Mouse (Mus musculus) mouse embryonic stem cell (cell line): Measurements from ENCODE around the gene Nkain1.

Experiments used
- in situ Hi-C, 2 experiments: fragments of 300-500 bp; cut with MboI; formaldehyde crosslinking; loops; 1 replicate in 1 of 2; 3 replicates in 1 of 2; pipeline ENCODE4 v1.14.3; 2019 to 2020; ENCODE audit warnings: low sequenced_read_pairs in 2 of 2, low pct_unique_long_range_greater_than_20kb in 1 of 2, mixed read lengths in 1 of 2; ENCODE audit not compliant: unreplicated experiment in 1 of 2

Gene Nkain1

DNA sequence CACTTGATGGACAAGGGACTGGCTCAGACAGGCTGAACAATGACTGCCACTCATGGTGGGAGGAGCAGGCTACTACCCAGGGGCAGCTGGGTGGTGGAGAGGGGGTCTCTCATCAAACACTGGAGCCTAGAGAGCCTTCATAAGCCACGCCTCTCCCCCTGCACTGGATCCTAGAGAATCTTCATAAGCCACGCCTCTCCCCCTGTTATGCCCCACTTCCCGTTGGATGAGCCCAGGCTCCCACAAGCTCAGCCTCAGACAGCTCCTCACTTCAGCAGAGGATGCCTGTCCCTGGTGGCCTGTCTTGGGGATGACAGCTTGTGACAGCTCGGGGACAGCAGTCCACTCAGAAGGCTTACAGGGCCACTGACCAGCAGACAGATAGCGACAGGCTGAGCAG lies 17.7 kb downstream of the Nkain1 start:
- in situ Hi-C loops = no loop called here

- in situ Hi-C loops = no loop called here
Measured at GRCm38 (mm10) chr4:130553121-130553448, 20.9 kb downstream of the Nkain1 start.

DNA sequence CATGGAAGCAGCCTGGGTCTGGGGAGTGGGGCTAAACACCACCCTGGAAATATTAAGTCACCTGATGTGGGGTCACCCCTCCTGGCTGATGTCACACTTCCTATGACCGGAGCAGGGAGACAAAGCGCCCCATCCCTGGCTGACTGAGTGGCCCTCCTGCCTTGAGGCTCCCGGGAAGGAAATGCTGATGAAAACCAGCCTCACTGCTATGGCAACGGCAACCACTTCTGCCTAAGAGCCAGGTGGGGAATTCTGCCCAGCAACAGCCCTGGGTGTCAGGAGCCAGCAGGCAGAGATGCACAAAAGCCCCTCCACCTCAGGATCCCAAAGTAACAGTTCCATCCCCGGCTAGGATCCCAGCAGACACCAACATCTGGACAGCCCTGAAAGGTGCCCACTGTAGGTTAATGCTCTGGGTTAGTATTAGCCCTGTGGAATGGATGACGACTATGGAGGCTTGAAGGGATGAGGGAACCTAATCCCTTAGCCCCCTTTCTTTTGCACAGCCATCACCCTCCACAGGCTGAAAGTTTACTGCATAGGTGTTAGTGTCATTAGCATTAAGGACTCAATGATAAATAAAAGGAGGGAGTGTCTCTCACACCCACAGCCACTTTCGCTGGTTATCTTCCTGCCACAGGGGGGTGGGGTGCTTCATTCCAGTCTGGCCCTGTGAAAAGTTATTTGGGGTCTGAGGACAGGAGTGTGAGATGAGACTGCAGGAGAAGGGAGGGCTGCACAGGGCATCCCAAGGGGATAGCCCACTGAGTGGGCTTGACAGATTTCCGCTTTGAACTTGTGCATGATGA lies 21.5 kb downstream of the Nkain1 start:
- in situ Hi-C loops = no loop called here

GRCm38 (mm10) chr4:130550511-130550910 lies 23.5 kb downstream of the Nkain1 start:
- in situ Hi-C loops = no loop called here

DNA sequence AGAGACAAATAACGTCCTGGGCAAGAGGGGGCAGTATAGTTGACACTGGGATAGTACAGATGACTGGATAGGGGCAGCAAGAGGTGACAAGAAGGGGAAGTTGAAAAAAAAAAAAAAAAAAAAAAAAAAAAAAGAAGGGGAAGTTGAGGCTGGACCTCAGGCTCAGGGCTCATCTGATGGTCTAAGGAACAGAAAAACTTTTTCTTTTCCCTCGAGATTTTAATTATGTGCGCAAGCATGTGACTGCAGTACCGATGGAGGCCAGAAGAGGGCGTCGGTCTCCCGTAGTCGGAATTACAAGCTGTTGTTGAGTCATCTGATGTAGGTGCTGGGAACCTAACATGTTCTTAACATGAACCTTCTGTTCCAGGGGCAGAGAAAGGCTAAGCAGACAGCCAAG lies 24.8 kb downstream of the Nkain1 start:
- in situ Hi-C loops = no loop called here

GRCm38 (mm10) chr4:130546798-130547562 lies 27.0 kb downstream of the Nkain1 start:
- in situ Hi-C loops = no loop called here

GRCm38 (mm10) chr4:130544392-130544791 lies 29.6 kb downstream of the Nkain1 start:
- in situ Hi-C loops = no loop called here

DNA sequence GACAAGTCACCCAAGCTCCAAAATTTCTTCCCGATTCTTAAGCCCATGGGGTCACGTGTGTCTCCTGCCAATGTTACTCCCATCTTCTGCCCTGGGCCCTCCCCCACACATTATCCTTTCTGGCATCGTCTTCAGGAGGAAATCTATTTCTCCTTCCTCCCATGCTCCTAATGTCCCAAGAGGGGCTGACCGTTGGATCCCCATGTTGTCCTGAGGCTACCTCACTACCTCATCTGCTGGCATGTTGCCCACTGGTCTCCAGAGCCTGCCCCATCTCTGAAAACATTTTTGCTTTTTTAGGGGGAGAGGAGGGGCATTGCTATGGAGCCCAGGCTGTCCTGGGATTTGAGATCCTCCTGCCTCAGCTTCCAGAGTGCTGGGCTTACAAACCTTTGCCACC lies 30.9 kb downstream of the Nkain1 start:
- in situ Hi-C loops = no loop called here

GRCm38 (mm10) chr4:130540831-130541230 lies 33.1 kb downstream of the Nkain1 start:
- in situ Hi-C loops = no loop called here

DNA sequence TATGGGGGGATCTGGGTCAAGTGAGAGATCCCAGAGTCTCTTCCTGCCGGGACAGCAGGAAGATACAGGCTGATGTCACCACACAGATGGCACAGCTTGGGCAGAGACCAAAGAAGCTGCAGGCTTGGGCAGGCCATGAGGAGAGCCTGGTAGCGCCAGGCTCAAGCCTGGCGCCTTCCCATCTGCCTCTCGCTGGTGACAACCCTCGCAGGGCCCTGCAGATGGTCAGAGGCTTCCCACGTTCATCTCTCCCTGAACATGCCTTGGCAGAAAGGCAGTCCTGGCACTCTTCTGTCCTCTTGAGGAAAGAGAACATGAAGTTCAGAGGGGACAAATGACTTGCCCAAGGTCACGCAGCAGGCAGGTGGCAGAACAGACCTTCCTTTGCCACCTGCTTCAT lies 34.3 kb downstream of the Nkain1 start:
- in situ Hi-C loops = no loop called here

DNA sequence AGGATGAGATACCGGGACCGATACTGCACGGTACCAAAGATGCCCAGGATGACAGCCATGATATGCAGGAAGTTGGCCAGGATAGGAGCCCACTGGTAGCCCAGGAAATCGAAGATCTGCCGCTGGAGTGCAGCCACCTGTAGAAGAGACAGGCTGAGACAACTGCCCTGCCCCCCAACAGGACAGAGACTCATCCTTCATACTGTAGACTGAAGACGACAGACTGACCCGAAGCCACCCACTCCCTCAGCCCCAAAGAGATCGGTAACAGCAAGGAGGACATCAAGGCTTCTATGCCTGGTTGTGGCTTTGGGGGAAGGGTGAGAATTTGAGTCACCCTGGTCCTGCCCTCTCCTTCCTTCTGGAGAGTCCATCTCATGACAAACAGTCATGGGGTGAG lies 34.9 kb downstream of the Nkain1 start:
- in situ Hi-C loops = no loop called here

DNA sequence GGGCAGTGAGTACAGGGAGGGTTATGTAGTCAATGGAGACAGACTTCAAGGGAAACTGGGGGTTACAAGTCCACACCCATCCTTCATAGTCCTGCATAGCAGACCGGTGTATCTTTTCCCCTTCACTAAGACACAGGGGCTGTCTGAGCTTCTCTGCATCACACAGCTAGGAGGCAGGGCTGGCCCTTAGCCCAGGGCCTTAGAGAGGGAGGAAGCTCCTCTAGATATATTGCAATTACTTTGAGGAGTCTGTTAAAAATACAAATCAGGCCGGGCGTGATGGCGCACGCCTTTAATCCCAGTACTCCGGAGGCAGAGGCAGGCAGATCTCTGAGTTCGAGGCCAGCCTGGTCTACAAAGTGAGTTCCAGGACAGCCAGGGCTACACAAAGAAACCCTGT lies 36.6 kb downstream of the Nkain1 start:
- in situ Hi-C loops = no loop called here

GRCm38 (mm10) chr4:130535789-130536188 lies 38.2 kb downstream of the Nkain1 start:
- in situ Hi-C loops = no loop called here

DNA sequence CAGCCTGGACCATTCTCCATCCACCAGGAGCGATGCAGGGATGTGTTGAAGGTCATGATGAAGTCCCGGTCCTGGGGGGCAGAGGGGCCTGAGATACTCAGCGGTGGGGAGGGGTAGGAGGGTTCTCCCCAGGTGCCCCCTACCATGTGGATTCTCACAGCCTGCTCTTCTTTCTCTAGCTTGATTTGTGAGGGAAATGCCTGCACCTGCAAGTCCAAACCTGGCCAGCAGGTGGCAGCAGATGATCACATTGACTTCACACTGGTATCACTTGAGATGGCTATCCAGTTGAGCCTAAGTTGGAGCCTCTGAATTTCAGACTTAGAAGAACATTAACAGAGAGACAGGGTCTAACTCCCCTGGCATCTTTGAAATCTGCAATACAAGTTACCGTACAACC lies 40.0 kb downstream of the Nkain1 start:
- in situ Hi-C loops = no loop called here

GRCm38 (mm10) chr4:130532347-130532746 lies 41.6 kb downstream of the Nkain1 start:
- in situ Hi-C loops = no loop called here

DNA sequence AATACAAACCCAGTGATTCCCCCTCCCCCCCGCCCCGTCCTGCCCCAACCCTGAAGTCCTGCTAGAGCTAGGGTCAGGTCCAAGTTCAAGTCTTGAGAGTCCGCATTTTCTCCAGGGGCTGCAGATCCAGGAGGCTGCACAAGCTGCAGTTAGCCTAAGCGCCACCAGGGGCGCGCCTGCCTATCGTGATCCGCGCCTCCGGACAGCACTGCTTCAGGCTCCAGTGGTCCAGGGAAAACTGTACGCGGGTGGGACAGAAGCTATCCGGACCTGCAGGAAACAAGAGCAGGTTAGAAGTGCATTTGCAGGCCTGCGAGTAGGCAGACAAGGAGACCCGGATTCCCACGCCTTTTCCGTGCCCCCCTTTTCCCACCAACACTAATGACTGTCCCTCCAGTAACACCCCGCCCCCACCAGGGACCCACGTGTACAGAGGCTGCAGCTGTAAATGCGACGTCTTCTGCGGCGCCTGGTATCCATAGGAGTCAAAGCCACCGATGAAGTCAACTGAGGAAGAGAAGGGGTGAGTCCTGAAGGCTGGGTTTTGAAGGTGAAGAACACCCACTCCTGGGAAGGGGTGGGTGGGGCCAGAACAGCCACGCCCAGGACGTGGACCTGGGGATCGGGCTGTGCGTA lies 42.2 kb downstream of the Nkain1 start:
- in situ Hi-C loops = no loop called here

DNA sequence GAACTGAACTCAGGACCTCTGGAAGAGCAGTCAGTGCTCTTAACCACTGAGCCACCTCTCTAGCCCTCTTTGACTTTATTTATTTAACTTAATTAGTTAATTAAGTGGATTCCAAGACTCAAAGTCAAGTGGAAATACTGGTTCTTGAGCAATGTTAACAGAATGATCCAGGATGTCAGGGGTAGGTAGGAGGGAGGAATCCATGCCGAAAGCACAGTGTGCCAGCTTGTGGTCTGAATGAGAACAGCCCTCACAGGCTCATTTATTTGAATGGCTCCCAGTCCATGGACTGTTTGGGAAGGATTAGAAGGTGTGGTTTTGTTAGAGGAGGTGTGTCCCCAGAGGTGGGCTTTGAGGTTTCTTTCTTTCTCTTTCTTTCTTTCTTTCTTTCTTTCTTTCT lies 46.2 kb downstream of the Nkain1 start:
- in situ Hi-C loops = no loop called here

GRCm38 (mm10) chr4:130525041-130525440 lies 48.9 kb downstream of the Nkain1 start:
- in situ Hi-C loops = no loop called here

DNA sequence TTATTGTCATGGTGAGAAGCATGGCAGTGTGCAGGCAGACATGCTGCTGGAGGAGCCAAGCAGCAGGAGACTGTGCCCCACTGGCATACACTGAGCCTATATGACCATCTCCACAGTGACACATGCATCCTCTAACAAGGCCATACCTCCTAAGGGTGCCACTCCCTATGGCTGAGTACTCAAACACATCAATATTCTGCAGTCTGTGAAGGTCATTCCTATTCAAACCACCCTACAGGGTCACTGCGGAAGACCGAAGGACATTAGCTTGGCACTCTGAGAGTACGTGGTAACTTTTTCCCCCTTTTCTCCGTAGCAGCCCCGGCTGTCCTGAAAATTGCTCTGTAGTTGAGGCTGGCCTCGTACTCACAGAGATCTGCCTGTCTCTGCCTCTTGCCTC lies 52.5 kb downstream of the Nkain1 start:
- in situ Hi-C loops = no loop called here

GRCm38 (mm10) chr4:130520482-130520851 lies 53.5 kb downstream of the Nkain1 start:
- in situ Hi-C loops = no loop called here
